Mouse (Mus musculus) ovary, postnatal 36 days (tissue): Measurements from ENCODE around the gene Tfcp2.
A peak's percentile ranks its signal among the peaks of the same experiment; 100 is the strongest.

Source experiments
- DNase-seq: peaks from one replicate; pipeline ENCODE4 v3.0.0; 2022; ENCODE audit warnings: low spot score, mixed read lengths

Gene Tfcp2

DNA sequence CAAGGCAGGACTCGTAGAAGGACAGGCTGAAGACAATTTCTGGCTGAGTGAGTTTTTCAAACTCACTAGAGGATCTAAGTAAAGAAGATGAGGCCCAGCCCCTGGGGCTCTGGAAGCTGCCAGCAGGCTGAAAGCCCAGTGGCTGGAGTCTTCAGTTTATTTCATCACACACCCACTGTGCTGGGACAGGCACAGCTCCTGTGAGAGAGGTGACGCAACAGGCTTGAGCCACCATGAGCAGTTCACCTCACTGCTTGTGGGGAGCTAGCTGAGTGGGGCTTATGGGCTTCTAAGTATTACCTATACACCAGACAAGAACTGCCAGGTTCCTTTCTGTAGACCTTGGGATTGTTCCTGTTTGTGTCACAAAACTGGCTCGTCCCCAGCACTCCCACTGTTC is 66.2 kb downstream of the Tfcp2 start:
- no peak for DNase-seq

DNA sequence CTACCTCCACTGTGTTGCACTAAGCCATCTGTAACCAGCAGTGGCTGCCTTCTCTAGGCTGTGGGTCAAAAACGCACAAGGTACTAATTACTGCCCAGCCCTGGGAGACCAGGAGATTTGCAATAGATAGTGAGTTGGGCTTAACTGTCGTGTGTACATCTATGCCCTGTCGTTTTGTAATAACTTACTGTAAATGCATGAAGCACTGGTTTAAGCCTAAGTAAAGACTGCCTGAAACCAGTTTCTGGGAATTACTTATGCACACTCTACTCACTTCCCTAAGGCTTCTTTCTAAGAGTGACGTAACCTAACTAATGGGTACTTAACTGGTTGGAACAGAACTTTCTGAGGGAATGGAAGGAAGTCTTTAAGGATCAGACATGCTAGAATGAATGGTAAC is 72.9 kb downstream of the Tfcp2 start:
- DNase-seq, result no peak

DNA sequence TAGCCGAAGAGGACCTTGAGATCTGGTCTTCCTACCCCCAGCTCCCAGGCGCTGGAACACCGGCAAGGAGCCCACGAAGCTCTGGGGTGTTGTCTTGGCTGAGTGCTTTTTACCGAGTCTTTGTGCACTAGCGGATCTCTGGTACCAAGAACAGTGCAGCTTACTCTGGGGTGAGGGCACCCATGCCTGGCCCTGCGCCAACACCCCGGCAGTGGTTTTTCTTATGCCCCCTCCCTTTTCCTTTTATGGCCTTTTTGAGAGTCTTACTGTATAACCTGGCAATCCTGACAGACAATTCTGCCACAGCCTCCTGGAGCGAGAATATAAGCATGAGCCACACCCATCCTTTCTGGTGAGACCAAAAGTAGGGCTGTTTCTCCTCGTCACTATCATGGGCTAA is 73.5 kb downstream of the Tfcp2 start:
- no peak for DNase-seq

DNA sequence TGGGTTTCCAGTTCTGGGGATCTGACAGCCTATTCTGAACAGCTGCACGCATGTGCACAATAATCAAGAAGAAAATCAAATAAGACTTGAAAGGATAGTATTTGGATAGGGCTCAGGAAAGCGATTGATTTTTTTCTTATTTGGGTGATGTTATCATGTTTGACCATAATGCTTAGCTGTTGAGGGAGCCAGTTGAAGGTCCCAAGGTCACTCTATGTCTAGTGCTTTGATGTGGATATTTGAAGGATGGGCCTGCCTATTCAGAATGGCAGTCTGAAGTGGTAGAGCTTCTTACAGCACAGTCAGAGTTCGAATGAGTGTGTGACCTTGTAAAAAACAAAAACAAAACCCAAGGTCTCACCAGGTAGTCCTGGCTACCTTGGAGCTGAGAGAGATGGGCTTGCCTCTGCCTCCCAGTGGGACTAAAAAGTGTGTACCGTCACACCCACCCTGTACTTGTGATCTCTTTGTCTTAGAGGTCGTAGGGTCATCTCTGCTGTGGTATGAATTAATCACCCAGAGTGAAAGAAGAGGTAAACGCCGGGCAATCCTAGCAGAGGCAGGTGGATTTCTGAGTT is 77.8 kb downstream of the Tfcp2 start:
- DNase-seq, result no peak

DNA sequence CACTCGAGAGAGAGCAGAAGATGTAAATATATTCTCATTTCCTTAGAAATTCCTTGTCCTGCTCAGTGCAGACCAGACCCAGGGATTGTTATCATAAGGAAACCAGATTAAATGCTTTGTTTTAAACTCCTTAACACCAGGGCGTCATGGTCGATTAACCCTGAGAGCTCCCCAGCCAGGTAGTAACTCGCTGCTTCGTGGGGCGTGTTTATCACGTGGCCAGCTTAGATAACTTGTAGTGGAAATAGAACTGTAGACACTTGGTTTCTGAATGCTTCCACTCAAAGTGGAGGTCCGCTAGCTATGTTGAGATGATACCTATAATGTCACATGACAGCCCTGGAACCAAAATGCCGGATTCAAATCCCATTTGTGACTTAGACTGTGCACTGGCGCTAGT is 81.8 kb downstream of the Tfcp2 start:
- no peak for DNase-seq

DNA sequence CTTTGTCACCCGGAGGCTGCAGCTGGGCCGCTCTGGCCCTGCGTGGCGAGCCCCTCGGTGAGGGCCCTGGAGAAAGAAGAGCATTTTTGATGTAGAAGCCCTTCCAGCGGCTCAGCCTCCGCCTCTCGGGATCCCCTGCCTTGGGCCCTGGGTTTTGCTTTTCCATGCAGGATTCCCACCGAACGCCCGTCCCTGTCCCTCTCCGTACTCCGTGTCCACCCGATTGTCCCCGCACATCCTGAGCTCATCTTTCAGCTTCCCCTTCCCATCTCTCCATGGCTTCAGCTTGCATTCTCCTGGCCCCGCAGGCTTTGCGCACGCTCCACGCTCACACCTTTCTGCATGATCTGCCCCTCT is 82.6 kb downstream of the Tfcp2 start:
- no peak for DNase-seq

DNA sequence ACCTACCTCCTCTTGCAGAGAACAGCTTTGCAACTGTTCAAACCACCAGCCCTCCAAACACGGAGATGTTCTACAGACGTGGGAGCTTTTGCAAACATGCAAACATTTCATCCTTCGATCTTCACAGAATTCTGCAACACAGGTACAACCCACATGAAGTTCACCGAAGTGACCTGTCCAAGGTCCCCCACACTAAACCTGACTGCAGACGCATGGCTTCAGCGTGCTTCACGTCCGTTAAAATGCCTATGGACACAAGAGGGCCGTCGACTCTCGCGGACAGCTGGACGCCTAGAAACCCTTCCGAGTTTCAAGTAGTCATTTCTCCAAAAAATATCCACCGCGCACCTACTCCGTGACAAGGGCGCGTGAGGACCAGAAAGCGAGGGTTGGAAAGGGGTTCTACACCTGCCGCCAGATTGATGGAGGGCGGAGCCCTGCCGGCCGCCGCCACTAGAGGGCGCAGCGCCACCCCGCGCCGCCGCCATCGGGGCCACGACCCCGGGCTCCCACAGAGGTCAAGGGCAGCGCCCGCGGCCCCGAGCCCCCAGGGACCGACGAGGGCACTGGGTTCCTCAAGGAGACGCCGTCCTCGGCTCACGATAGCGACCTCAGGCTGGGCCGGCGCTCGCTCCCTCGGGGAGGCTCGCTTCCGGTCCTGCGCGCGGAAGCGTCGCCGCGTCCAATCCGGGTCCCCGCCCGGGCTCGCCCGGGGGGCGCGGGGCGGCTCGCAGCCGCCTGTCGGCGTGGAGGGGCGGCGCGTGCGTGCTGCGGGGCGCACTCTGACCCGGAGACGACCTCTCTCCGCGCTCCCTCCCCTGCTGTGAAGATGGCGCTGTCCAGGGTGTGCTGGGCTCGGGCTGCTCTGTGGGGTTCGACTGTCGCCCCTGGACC is 83.3 kb downstream of the Tfcp2 start, which contains the start of gene Letmd1:
Gene Letmd1, plus strand, starts transcription at position 729 of the 894 bp plus-strand sequence.
- DNase-seq, result peak; percentile 90

DNA sequence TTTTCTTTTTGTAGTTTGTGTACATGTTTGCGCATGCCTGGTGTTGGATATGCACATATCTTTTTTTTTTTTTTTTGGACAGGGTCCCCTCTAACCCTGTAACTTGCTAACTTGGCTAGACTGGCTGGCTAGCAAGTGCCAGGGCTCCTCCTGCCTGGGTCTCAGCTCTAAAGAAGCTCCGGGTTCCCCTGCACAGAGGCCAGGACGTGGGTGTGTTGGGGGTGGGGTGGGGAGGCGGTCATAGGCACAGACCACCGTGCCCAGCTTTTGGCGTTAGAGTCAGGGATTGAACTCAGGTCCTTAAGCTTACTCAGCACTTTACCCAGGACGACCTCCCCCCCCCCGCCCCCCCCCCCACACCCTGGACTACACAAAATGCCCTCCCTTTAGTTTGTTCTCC is 84.1 kb downstream of the Tfcp2 start:
- no peak for DNase-seq

DNA sequence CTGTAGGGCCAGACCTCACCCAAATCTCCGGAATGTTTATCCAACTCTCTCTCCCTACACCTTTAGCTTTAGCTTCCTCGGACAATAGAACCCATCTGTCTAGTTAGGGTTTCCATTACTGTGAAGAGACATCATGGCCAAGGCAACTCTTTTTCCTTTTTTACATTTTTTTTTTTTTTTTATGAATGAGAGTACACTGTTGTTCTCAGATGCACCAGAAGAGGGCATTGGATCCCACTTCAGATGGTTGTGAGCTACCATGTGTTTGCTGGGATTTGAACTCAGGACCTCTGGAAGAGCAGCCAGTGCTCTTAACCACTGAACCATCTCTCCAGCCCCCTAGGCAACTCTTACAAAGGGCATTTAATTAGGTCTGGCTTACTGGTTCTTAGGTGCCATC is 86.4 kb downstream of the Tfcp2 start:
- no peak for DNase-seq

DNA sequence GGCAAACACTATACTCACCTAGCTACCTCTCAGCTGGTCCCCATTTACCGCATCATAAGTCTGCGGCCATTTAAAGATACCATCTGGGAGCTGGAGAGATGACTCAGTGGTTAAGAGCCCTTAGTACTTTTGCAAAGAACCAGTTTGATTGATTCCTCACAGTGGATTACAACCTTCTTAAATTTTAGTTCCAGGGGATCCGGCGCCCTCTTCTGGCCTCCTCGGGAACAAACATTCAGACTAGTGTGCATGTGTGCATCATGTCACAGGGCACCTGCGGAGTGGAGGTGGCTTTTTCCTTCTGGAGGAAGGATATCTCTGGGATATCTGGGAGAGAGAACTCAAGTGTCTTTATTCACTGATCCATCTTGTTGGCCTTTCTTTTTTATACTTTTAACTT is 88.1 kb downstream of the Tfcp2 start:
- peak; percentile 62 for DNase-seq

DNA sequence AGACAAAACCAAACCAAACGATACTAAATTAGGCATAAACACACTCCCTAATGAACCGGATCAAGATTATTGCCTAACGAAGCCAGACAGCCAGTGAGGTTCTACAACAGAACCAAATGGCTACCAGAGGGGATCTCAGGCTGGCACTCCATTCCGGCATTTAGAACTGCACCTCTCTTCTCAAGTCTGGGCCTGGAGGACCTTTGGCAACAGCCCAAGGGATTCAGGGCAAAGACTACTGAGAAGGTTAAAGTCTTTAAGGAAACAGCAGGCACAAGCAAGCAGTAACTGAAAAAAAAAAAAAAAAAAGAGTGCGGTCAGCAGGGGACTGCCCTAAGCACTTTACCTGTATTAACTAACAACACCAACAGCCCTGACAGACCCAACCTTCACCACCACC is 89.7 kb downstream of the Tfcp2 start:
- no peak for DNase-seq

DNA sequence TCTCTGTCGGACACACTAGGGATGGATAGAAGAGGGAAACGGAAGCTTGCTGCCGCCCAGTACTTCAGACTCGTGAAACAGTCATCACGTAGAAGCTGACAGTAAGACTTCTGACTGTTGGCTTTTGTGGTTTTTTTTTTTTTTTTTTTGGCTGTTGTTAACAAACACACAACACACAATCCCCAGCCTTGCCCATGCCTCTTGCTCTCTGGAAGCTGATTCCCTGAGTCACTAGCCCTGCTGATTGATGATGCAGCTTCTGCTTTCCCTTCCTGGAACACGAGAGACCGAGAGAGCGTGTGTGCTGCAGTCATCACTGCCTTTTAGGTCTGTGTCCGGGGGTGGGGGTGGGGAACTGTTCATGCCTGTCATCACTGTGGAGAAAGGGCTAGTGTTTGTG is 90.2 kb downstream of the Tfcp2 start:
- no peak for DNase-seq

DNA sequence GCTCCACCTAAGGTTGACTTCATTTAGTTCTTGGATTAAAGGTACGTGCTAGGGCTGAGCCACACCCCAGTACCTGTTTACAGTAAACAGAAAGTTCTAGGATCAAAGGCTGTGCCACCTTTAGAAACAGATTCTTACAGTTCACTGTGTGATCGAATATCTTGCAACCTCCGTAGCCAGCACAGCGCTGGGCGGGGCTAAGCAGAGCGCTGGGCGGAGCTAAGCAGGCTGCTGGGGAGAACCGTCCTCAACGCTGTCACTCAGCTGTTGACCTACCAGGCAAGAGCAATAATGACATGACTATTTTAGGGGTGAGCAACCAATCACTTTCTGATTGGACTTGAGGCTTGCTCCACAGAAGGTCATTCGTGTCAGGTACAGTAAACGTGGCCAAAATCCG is 90.9 kb downstream of the Tfcp2 start:
- no peak for DNase-seq

DNA sequence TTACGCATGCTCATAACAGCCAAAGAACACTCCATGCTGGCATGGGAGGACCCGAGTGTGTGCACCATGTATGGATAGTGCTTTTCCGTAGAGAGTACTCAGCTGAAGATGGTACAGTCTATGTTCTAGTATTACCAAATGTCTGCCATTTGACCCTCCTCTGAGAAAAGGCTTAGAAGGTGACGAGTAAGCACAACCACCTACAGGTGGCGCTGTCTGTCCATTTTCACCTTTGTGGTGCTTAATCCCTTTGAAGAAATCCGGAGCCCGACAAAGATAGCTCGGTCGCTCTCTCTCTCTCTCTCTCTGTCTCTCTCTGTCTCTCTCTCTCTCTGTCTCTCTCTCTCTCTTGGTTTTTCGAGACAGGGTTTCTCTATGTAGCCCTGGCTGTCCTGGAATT is 93.8 kb downstream of the Tfcp2 start:
- peak; percentile 40 for DNase-seq

DNA sequence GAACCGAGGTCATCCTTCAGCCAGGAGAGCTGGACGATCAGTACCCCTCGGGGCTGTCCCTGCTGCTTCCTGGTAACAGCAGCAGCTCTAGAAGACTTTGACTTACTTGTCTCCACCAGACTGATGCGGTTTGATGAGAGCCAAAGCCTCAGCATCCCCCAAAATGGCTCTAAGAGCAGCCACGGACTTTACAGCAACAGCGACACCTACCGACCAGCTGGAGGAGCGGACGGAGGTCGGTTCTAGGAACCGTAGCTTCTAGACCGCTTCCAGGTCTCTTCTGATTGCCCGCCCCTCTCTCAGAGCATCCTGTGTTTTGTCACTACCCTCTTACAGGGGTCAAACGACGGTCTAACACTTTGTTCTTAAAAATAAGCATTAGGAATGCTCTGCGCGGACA is 94.5 kb downstream of the Tfcp2 start:
- peak; percentile 65 for DNase-seq

DNA sequence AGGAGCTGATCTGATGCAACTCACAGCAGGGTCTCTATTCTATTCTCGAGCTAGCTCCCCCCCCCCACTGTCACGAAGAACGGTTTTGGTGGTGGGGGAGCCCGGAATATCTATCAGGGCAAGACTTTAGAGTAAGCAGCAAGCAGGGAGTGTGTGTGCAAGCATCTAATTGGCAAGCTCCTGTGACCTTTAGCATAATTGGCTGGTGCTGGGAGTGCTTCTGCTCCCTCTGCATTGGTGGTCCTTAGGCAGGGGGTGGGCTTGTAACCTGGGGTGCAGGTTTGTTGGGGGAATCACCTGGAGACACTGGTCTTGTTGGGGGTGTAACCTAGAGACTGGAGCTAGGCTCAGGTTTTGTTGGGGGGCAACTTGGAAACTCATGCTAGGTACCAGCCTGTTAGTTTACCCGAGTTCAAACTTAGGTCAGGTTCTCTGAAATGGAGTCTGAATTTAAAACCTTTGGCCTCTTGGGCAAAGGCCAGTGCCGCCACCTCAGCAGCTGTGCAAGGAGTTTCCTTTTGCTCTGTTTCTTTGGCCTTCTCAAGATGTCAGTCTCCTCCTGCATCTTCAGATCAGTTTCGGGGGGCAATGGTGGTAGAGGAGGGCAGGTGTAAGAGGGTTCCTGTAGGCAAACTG is 95.3 kb downstream of the Tfcp2 start:
- DNase-seq, result no peak

DNA sequence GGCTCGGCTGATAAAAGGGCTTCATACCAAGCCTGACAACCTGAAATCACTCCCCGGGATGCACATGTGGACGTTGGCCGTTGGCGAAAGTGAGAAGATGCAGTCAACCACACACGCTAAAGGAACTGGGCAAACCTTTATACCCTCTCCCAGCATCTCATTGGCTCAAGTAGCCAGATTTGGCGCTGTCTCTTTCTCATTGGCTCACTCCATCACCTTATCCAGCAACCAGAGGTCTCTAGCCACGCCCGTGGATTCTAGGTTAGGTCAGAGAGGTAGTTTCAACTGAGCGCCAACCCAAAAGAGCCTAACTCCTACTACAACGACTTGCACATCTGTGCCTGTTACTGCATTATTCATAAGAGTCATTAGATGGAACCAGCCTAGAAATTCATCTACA is 99.3 kb downstream of the Tfcp2 start:
- no peak for DNase-seq

DNA sequence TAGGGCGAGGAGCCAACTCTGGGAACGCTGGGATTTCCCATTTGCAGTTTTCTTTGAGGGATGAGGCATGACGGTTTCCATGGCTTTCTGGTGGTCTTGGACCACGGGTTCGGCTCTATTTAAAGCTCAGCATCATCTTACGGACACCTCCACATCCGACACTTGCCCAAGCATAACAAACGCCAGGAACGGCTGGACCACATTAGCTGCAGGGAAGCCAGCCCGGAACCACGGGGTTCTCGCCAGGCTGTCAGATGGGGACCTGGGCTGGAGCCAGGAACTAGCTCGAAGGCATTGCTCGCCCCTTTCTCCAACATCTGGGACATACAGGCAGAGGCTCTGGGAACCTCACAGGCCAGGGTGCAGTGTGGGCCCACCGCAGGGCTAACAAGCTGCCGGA is 100.6 kb downstream of the Tfcp2 start:
- DNase-seq, result peak; percentile 29

DNA sequence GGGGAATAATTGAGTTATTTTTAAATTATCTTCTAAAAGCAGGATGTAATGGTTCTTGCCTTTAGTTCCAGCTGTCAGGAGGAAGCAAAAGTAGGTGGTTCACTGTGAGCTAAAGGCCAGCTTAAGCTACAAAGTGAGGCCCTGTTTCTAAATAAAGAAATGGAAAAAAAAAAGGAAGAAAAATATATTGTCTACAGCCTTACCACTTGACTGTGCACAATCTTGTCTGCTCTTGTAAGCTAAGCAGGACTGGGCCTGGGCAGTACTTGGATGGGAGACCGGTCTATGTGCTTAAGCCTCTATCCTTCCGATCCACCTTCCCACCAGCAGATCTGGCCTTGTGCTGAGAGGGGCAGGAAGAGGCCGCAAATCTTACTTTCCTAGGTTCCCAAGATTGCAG is 102.3 kb downstream of the Tfcp2 start:
- no peak for DNase-seq

DNA sequence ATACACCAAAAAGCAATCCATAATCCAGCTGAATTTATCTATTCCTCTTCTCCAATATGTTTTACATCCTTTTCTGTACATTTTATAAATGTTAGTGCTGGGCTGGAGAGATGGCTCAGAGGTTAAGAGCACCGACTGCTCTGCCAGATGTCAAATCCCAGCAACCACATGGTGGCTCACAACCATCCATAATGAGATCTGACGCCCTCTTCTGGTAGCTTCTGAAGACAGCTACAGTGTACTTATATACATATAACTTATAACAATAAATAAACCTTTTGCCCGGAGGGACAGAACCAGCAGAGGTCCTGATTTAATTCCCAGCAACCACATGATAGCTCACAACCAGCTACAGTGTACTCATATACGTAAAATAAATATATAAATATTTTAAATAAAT is 103.2 kb downstream of the Tfcp2 start:
- no peak for DNase-seq
